Mouse (Mus musculus): ENCODE measurements at regions not wholly inside any gene's neighbourhood (a gene's known extent, or its start where the extent isn't known, plus 50 kb on each side); places are given as distances from the start of the nearest gene placed in this dataset.

- Histone ChIP-seq H3K27me3 (replicated peaks; ENCODE audit: control insufficient read depth, insufficient read depth, low read length) (no peaks in the 10 kb centered on the region), H3K9ac (replicated peaks; ENCODE audit: low read depth, low read length) (no peak overlapping the region), H3K27ac (ENCODE audit: low read length) (no peak overlapping the region), H3K4me1 (replicated peaks; ENCODE audit: control insufficient read depth, insufficient read depth, low read length) (no peaks in the 10 kb centered on the region), H3K4me2 (ENCODE audit: low read length) (no peak overlapping the region), H3K4me3 (replicated peaks; ENCODE audit: low read length) (no peak overlapping the region), H3K9me3 (ENCODE audit: control insufficient read depth, low read length) (no peaks in the 10 kb centered on the region), H3K36me3 (ENCODE audit: control insufficient read depth, insufficient read depth) (no peaks in the 10 kb centered on the region)
- 81% methylated on average over 3 of the region's 3 CpGs for WGBS
- no peak for ATAC-seq
These were observed 454.1 kb upstream of the Manea start for GRCm38 (mm10) chr4:26800831-26801230.

GRCm38 (mm10) chr4:26793181-26793824 is 446.6 kb upstream of the Manea start:
- Histone ChIP-seq H3K4me2 (ENCODE audit: low read length) (no peak overlapping the region), H3K9ac (replicated peaks; ENCODE audit: low read depth, low read length) (no peak overlapping the region), H3K9me3 (ENCODE audit: control insufficient read depth, low read length) (no peaks in the 10 kb centered on the region), H3K27me3 (replicated peaks; ENCODE audit: control insufficient read depth, insufficient read depth, low read length) (no peaks in the 10 kb centered on the region), H3K4me3 (replicated peaks; ENCODE audit: low read length) (no peak overlapping the region), H3K4me1 (replicated peaks; ENCODE audit: control insufficient read depth, insufficient read depth, low read length) (no peaks in the 10 kb centered on the region), H3K27ac (ENCODE audit: low read length) (no peak overlapping the region), H3K36me3 (ENCODE audit: control insufficient read depth, insufficient read depth) (no peaks in the 10 kb centered on the region)
- ATAC-seq = peak; percentile 88
- WGBS = 65% methylated on average over 1 of the region's 1 CpGs

GRCm38 (mm10) chr4:26767896-26768295 is 421.2 kb upstream of the Manea start:
- no peaks in the 10 kb centered on the region for H3K9me3 ChIP-seq (ENCODE audit: control insufficient read depth, low read length)
- no peak overlapping the region for H3K4me3 ChIP-seq (replicated peaks; ENCODE audit: low read length)
- H3K4me1 ChIP-seq (replicated peaks; ENCODE audit: control insufficient read depth, insufficient read depth, low read length) = peaks cover 3% of the 10 kb centered on the region
- H3K4me2 ChIP-seq (ENCODE audit: low read length) = no peak overlapping the region
- ATAC-seq = peak; percentile 66
- H3K9ac ChIP-seq (replicated peaks; ENCODE audit: low read depth, low read length) = no peak overlapping the region
- H3K27me3 ChIP-seq (replicated peaks; ENCODE audit: control insufficient read depth, insufficient read depth, low read length) = no peaks in the 10 kb centered on the region
- H3K36me3 ChIP-seq (ENCODE audit: control insufficient read depth, insufficient read depth) = no peaks in the 10 kb centered on the region
- WGBS = 33% methylated on average over 2 of the region's 2 CpGs
- no peak overlapping the region for H3K27ac ChIP-seq (ENCODE audit: low read length)

GRCm38 (mm10) chr4:26766235-26767228 is 419.8 kb upstream of the Manea start:
- Histone ChIP-seq H3K4me3 (replicated peaks; ENCODE audit: low read length) (no peak overlapping the region), H3K4me2 (ENCODE audit: low read length) (peak overlapping the region; percentile 11; the same call in 1 of the 2 replicates), H3K36me3 (ENCODE audit: control insufficient read depth, insufficient read depth) (no peaks in the 10 kb centered on the region), H3K27ac (ENCODE audit: low read length) (no peak overlapping the region), H3K4me1 (replicated peaks; ENCODE audit: control insufficient read depth, insufficient read depth, low read length) (peaks cover 3% of the 10 kb centered on the region), H3K9me3 (ENCODE audit: control insufficient read depth, low read length) (no peaks in the 10 kb centered on the region), H3K27me3 (replicated peaks; ENCODE audit: control insufficient read depth, insufficient read depth, low read length) (no peaks in the 10 kb centered on the region), H3K9ac (replicated peaks; ENCODE audit: low read depth, low read length) (no peak overlapping the region)
- 23% methylated on average over 16 of the region's 16 CpGs for WGBS
- no peak for ATAC-seq

GRCm38 (mm10) chr4:26740815-26741214 is 394.1 kb upstream of the Manea start:
- H3K36me3 ChIP-seq (ENCODE audit: control insufficient read depth, insufficient read depth) = no peaks in the 10 kb centered on the region
- 83% methylated on average over 3 of the region's 3 CpGs for WGBS
- no peak overlapping the region for H3K9ac ChIP-seq (replicated peaks; ENCODE audit: low read depth, low read length)
- no peaks in the 10 kb centered on the region for H3K4me1 ChIP-seq (replicated peaks; ENCODE audit: control insufficient read depth, insufficient read depth, low read length)
- H3K4me3 ChIP-seq (replicated peaks; ENCODE audit: low read length) = no peak overlapping the region
- H3K9me3 ChIP-seq (ENCODE audit: control insufficient read depth, low read length) = no peaks in the 10 kb centered on the region
- H3K27me3 ChIP-seq (replicated peaks; ENCODE audit: control insufficient read depth, insufficient read depth, low read length) = no peaks in the 10 kb centered on the region
- no peak overlapping the region for H3K27ac ChIP-seq (ENCODE audit: low read length)
- ATAC-seq = no peak
- H3K4me2 ChIP-seq (ENCODE audit: low read length) = no peak overlapping the region

GRCm38 (mm10) chr4:26736381-26736780 is 389.7 kb upstream of the Manea start:
- H3K4me2 ChIP-seq (ENCODE audit: low read length) = no peak overlapping the region
- no peak overlapping the region for H3K27ac ChIP-seq (ENCODE audit: low read length)
- H3K4me3 ChIP-seq (replicated peaks; ENCODE audit: low read length) = no peak overlapping the region
- H3K4me1 ChIP-seq (replicated peaks; ENCODE audit: control insufficient read depth, insufficient read depth, low read length) = no peaks in the 10 kb centered on the region
- no peak overlapping the region for H3K9ac ChIP-seq (replicated peaks; ENCODE audit: low read depth, low read length)
- H3K27me3 ChIP-seq (replicated peaks; ENCODE audit: control insufficient read depth, insufficient read depth, low read length) = no peaks in the 10 kb centered on the region
- 88% methylated on average over 3 of the region's 3 CpGs for WGBS
- no peak for ATAC-seq
- H3K9me3 ChIP-seq (ENCODE audit: control insufficient read depth, low read length) = no peaks in the 10 kb centered on the region
- H3K36me3 ChIP-seq (ENCODE audit: control insufficient read depth, insufficient read depth) = no peaks in the 10 kb centered on the region

- no peaks in the 10 kb centered on the region for H3K27me3 ChIP-seq (replicated peaks; ENCODE audit: control insufficient read depth, insufficient read depth, low read length)
- H3K4me2 ChIP-seq (ENCODE audit: low read length) = no peak overlapping the region
- H3K4me3 ChIP-seq (replicated peaks; ENCODE audit: low read length) = no peak overlapping the region
- no peak for ATAC-seq
- H3K36me3 ChIP-seq (ENCODE audit: control insufficient read depth, insufficient read depth) = no peaks in the 10 kb centered on the region
- H3K27ac ChIP-seq (ENCODE audit: low read length) = no peak overlapping the region
- no peak overlapping the region for H3K9ac ChIP-seq (replicated peaks; ENCODE audit: low read depth, low read length)
- no peaks in the 10 kb centered on the region for H3K4me1 ChIP-seq (replicated peaks; ENCODE audit: control insufficient read depth, insufficient read depth, low read length)
- no peaks in the 10 kb centered on the region for H3K9me3 ChIP-seq (ENCODE audit: control insufficient read depth, low read length)
- 46% methylated on average over 3 of the region's 3 CpGs for WGBS
These were observed 367.7 kb upstream of the Manea start for GRCm38 (mm10) chr4:26714437-26714836.

GRCm38 (mm10) chr4:26709964-26710363 is 363.3 kb upstream of the Manea start:
- ATAC-seq = peak; percentile 49; the same call in 1 of the 2 replicates
- Histone ChIP-seq H3K9ac (replicated peaks; ENCODE audit: low read depth, low read length) (no peak overlapping the region), H3K36me3 (ENCODE audit: control insufficient read depth, insufficient read depth) (no peaks in the 10 kb centered on the region), H3K4me3 (replicated peaks; ENCODE audit: low read length) (no peak overlapping the region), H3K4me2 (ENCODE audit: low read length) (no peak overlapping the region), H3K4me1 (replicated peaks; ENCODE audit: control insufficient read depth, insufficient read depth, low read length) (no peaks in the 10 kb centered on the region), H3K27me3 (replicated peaks; ENCODE audit: control insufficient read depth, insufficient read depth, low read length) (no peaks in the 10 kb centered on the region), H3K9me3 (ENCODE audit: control insufficient read depth, low read length) (no peaks in the 10 kb centered on the region), H3K27ac (ENCODE audit: low read length) (no peak overlapping the region)
- WGBS = 52% methylated on average over 1 of the region's 1 CpGs

GRCm38 (mm10) chr4:26695964-26696363 is 349.3 kb upstream of the Manea start:
- H3K27ac ChIP-seq (ENCODE audit: low read length) = no peak overlapping the region
- H3K36me3 ChIP-seq (ENCODE audit: control insufficient read depth, insufficient read depth) = no peaks in the 10 kb centered on the region
- ATAC-seq = peak; percentile 55
- H3K27me3 ChIP-seq (replicated peaks; ENCODE audit: control insufficient read depth, insufficient read depth, low read length) = no peaks in the 10 kb centered on the region
- H3K9ac ChIP-seq (replicated peaks; ENCODE audit: low read depth, low read length) = no peak overlapping the region
- WGBS = 42% methylated on average over 3 of the region's 3 CpGs
- no peaks in the 10 kb centered on the region for H3K9me3 ChIP-seq (ENCODE audit: control insufficient read depth, low read length)
- no peak overlapping the region for H3K4me2 ChIP-seq (ENCODE audit: low read length)
- no peak overlapping the region for H3K4me3 ChIP-seq (replicated peaks; ENCODE audit: low read length)
- H3K4me1 ChIP-seq (replicated peaks; ENCODE audit: control insufficient read depth, insufficient read depth, low read length) = no peaks in the 10 kb centered on the region
